Comparison of ENCODE assay signal across 15 mouse cellular contexts in genomic region chr14:49719678-49720077, GRCm38 (mm10).
DNase-seq lines count a peak whose midpoint lies in the region; ATAC-seq lines count a peak whose summit lies in the region.
"Had no signal": no experiment of that assay in that cellular context is flagged by ENCODE, and none has a peak within 500 bp of the region (broad histone marks: within the 10 kb centered on the region; RNA-seq: fewer than 3 reads in every experiment).

No protein-coding gene starts in this region.

- H3K9me3 ChIP-seq in kidney, embryonic 15.5 days (replicated peaks) = no peaks in the 10 kb centered on the region
- H3K9me3 ChIP-seq: embryonic facial prominence, embryonic 10.5 days; embryonic facial prominence, embryonic 12.5 days; forebrain, embryonic 13.5 days; forebrain, embryonic 15.5 days had no signal

- H3K27me3 ChIP-seq in kidney, embryonic 15.5 days = no peaks in the 10 kb centered on the region
- H3K27me3 ChIP-seq: embryonic facial prominence, embryonic 12.5 days; forebrain, embryonic 13.5 days; forebrain, embryonic 15.5 days had no signal

- no peaks in the 10 kb centered on the region for H3K36me3 ChIP-seq in kidney, embryonic 15.5 days
- H3K36me3 ChIP-seq: embryonic facial prominence, embryonic 10.5 days; embryonic facial prominence, embryonic 12.5 days; forebrain, embryonic 15.5 days had no signal

- H3K4me3 ChIP-seq in kidney, embryonic 15.5 days (replicated peaks) = no peak overlapping the region
- H3K4me3 ChIP-seq: embryonic facial prominence, embryonic 10.5 days; embryonic facial prominence, embryonic 12.5 days; forebrain, embryonic 13.5 days; forebrain, embryonic 15.5 days had no signal

- no peaks in the 10 kb centered on the region for H3K4me1 ChIP-seq in kidney, embryonic 15.5 days
- H3K4me1 ChIP-seq: embryonic facial prominence, embryonic 10.5 days; embryonic facial prominence, embryonic 12.5 days; forebrain, embryonic 13.5 days; forebrain, embryonic 15.5 days had no signal

- H3K27ac ChIP-seq in kidney, embryonic 15.5 days = no peak overlapping the region
- H3K27ac ChIP-seq: embryonic facial prominence, embryonic 10.5 days; embryonic facial prominence, embryonic 12.5 days; forebrain, embryonic 13.5 days; forebrain, embryonic 15.5 days had no signal

- no peak overlapping the region for H3K4me2 ChIP-seq in kidney, embryonic 15.5 days
- H3K4me2 ChIP-seq: embryonic facial prominence, embryonic 12.5 days; forebrain, embryonic 13.5 days; forebrain, embryonic 15.5 days had no signal

- no peak for ATAC-seq in kidney, embryonic 15.5 days (replicated peaks; ENCODE audit: low FRiP score)
- ATAC-seq: forebrain, embryonic 13.5 days; forebrain, embryonic 15.5 days; forebrain, postnatal 0 days had no signal

- H3K9ac ChIP-seq in kidney, embryonic 15.5 days = no peak overlapping the region
- H3K9ac ChIP-seq: embryonic facial prominence, embryonic 12.5 days; forebrain, embryonic 13.5 days; forebrain, embryonic 15.5 days; forebrain, postnatal 0 days had no signal

- peak; percentile 68 for DNase-seq in adrenal gland, adult 2 months
- no peak for DNase-seq in adrenal gland, postnatal 4 days (ENCODE audit: low spot score in 2 of 2)
- DNase-seq in heart, adult 11 months = peak; percentile 55
- no peak for DNase-seq in heart, adult 8-10 months (ENCODE audit: low spot score)
- DNase-seq: cerebellum, adult 11-12 months; cerebellum, adult 2 months; cerebellum, adult 9-10 months; cerebellum, postnatal 10 days; cerebellum, postnatal 25 days; forebrain, postnatal 0 days had no signal

Comparison
In these comparisons a context has a peak if more than half of its experiments do, and no peak if none do; other contexts are left out.
1. DNase-seq: peak in adrenal gland, adult 2 months (single experiment) and heart, adult 11 months (single experiment); none in adrenal gland, postnatal 4 days (0 of 2) and heart, adult 8-10 months (single experiment).